Mouse (Mus musculus): ENCODE data around the gene Fbxl18.

- TF ChIP-seq CTCF (conservative IDR thresholded peaks at IDR 0.05; ENCODE audit: low read length) = no peak
- TF ChIP-seq NANOG (IDR thresholded peaks at IDR 0.05; ENCODE audit: borderline replicate concordance, low read length) = no peak
Measured at GRCm38 (mm10) chr5:142901846-142902505, 6.8 kb upstream of the Fbxl18 start.
